Mouse (Mus musculus) intestine, embryonic 15.5 days (tissue): ENCODE measurements around the gene Ccdc171. TPM values are rescaled to one million over a fixed set of nuclear protein-coding genes. Genes with fewer than 3 reads are reported as not detected.
"Not testable (repeated sequence)": the region's sequence is repeated elsewhere in the genome, so short reads cannot be mapped to it uniquely, and the experiment has no call there.

ENCODE experiments used
- ATAC-seq: fragments of 200-750 bp; cut with Nextera tagmentation; 2 replicates; pipeline ENCODE4 v1.8.0; 2017; ENCODE audit warnings: moderate TSS enrichment, moderate library complexity
- H3K27ac ChIP-seq: fragments of 300-500 bp; sonication (generic); 2 replicates; pipeline ENCODE4 v1.5.1; 2015; ENCODE audit warnings: mild to moderate bottlenecking, inconsistent platforms
- H3K27me3 ChIP-seq: fragments of 300-500 bp; sonication (generic); replicated peaks from 2 replicates; pipeline ENCODE4 v1.6.1; 2015; ENCODE audit warnings: inconsistent platforms
- H3K36me3 ChIP-seq: fragments of 300-500 bp; sonication (generic); 2 replicates; pipeline ENCODE4 v1.6.1; 2015; ENCODE audit warnings: inconsistent platforms
- H3K4me1 ChIP-seq: fragments of 300-500 bp; sonication (generic); replicated peaks from 2 replicates; pipeline ENCODE4 v1.6.1; 2015; ENCODE audit warnings: inconsistent platforms
- H3K4me2 ChIP-seq: fragments of 300-500 bp; sonication (generic); replicated peaks from 2 replicates; pipeline ENCODE4 v1.6.1; 2015; ENCODE audit warnings: mild to moderate bottlenecking, inconsistent platforms
- H3K4me3 ChIP-seq: fragments of 300-500 bp; sonication (generic); replicated peaks from 2 replicates; pipeline ENCODE4 v1.5.1; 2015; ENCODE audit warnings: inconsistent platforms
- H3K9ac ChIP-seq: fragments of 300-500 bp; sonication (generic); 2 replicates; pipeline ENCODE4 v1.6.1; 2015; ENCODE audit warnings: inconsistent platforms
- H3K9me3 ChIP-seq: fragments of 300-500 bp; sonication (generic); 2 replicates; pipeline ENCODE4 v1.6.1; 2016; ENCODE audit warnings: inconsistent platforms
- WGBS: fragments of 180-500 bp; shearing (Covaris S2); methylation state at CpG from one replicate; pipeline ENCODE4 v1.1.7; 2015; 5-methylcytosine and 5-hydroxymethylcytosine counted together
- polyA plus RNA-seq: library from polyadenylated mRNA; unstranded; fragments of >200 nt; fragmentation: Nextera tagmentation; extraction: Ambion mirVana; gene quantifications from 2 replicates; pipeline ENCODE4 v1.2.1, GENCODE M21; 2015

Gene Ccdc171
- polyA plus RNA-seq, 1 experiment from 2014 or later, result 2.4 TPM

DNA sequence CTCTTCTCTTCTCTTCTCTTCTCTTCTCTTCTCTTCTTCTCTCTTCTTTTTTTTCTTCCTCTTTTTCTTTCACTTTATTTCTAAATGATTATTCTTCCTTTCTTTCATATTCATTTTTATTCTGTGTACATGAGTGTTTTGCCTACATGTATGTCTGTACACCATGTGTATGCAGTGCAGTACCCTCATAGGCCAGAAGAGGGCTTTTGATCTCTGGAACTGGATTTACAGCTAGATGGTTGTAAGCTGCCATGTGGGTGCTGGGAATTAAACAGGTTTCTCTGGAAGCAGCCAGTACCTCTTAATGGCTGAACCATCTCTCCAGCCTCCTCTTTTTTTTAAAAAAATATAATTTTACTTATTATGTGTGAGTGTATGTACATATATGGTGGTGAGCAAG is 2.6 kb downstream of the Ccdc171 start:
- H3K27ac ChIP-seq, result no peak overlapping the region
- H3K4me2 ChIP-seq, result no peak overlapping the region
- ATAC-seq, result no peak
- H3K9ac ChIP-seq, result no peak overlapping the region
- H3K4me1 ChIP-seq, result peaks cover 5% of the 10 kb centered on the region; the same call in 1 of the 2 replicates
- H3K27me3 ChIP-seq, result no peaks in the 10 kb centered on the region
- H3K9me3 ChIP-seq, result no peaks in the 10 kb centered on the region
- no peak overlapping the region for H3K4me3 ChIP-seq
- no peaks in the 10 kb centered on the region for H3K36me3 ChIP-seq

DNA sequence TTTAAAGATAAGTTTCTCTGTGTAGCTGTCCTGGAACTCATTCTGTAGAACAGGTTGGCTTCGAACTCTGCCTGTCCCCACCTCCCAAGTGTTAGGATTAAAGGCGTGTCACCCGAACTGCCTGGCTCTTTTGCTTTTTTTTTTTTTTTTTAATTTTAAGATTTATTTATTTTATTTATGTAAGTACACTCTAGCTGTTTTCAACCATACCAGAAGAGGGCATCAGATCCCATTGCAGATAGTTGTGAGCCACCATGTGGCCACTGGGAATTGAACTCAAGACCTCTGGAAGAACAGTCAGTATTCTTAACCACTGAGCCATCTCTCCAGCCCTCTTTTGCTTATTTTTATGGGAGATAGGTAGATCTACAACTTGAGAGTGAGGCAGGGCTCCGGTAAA is 4.7 kb downstream of the Ccdc171 start:
- not testable (repeated sequence) for H3K4me1 ChIP-seq, H3K4me2 ChIP-seq, H3K9me3 ChIP-seq, H3K9ac ChIP-seq, H3K4me3 ChIP-seq, H3K27ac ChIP-seq, ATAC-seq, H3K27me3 ChIP-seq, H3K36me3 ChIP-seq
- 87% methylated on average over 4 of the region's 4 CpGs for WGBS

DNA sequence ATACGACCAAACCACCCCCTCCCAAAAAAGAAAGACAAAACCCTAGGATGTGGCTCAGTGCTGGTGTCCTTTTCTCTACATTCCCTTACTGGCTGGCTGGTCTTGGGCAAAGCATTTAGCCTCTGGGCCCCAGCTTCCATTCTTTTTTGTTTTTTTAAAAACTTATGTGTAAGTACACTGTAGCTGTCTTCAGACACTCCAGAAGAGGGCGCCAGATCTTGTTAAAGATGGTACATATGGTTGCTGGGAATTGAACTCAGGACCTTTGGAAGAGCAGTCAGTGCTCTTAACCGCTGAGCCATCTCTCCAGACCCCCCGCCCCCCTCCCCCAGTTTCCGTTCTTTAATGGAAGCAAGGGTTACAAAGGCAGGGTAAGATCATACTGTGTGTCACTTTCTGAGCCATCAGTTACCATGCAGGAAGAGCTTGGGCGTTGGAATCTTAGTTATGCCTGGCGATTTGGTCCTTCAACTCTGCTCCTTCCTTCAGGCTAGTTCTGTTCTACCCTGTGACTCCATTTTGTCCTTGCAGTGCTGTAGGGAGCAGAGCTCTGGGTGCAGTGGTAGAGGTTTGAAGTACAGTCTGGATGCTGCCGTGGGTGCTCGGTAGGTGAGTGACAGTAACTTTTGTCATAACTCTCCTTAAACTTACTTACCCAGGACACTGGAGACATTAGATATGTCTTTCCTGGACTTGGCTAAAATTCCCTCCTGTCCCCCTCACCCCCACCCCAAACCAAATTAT is 8.0 kb downstream of the Ccdc171 start:
- WGBS, result 77% methylated on average over 9 of the region's 9 CpGs
- no peak overlapping the region for H3K27ac ChIP-seq
- H3K9me3 ChIP-seq, result no peaks in the 10 kb centered on the region
- no peak overlapping the region for H3K4me3 ChIP-seq
- H3K4me2 ChIP-seq, result no peak overlapping the region
- peak; percentile 78 for ATAC-seq
- no peaks in the 10 kb centered on the region for H3K36me3 ChIP-seq
- H3K9ac ChIP-seq, result no peak overlapping the region
- no peaks in the 10 kb centered on the region for H3K27me3 ChIP-seq
- H3K4me1 ChIP-seq, result no peaks in the 10 kb centered on the region

DNA sequence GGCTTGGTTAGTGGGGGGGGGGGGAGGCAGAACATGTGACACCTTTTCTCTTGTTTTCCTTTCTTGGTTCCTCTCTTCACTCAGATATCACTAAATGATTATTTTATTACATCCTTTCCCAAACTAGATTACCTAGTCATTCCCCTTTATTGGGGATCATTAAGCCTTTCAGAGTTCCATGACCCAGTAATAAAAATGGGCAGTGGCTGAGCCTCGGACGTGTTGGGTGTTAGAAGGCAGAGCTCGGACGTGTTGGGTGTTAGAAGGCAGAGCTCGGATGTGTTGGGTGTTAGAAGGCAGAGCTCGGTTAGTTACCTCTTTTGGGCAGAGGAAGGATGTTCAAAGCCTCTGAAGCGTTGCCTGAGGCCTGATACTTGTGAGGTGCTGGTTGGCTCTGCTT is 8.7 kb downstream of the Ccdc171 start:
- WGBS, result 34% methylated on average over 7 of the region's 7 CpGs
- ATAC-seq, result peak; percentile 73
- no peaks in the 10 kb centered on the region for H3K27me3 ChIP-seq
- no peaks in the 10 kb centered on the region for H3K9me3 ChIP-seq
- no peaks in the 10 kb centered on the region for H3K36me3 ChIP-seq
- no peak overlapping the region for H3K9ac ChIP-seq
- H3K4me2 ChIP-seq, result no peak overlapping the region
- H3K27ac ChIP-seq, result no peak overlapping the region
- no peak overlapping the region for H3K4me3 ChIP-seq
- H3K4me1 ChIP-seq, result no peaks in the 10 kb centered on the region

DNA sequence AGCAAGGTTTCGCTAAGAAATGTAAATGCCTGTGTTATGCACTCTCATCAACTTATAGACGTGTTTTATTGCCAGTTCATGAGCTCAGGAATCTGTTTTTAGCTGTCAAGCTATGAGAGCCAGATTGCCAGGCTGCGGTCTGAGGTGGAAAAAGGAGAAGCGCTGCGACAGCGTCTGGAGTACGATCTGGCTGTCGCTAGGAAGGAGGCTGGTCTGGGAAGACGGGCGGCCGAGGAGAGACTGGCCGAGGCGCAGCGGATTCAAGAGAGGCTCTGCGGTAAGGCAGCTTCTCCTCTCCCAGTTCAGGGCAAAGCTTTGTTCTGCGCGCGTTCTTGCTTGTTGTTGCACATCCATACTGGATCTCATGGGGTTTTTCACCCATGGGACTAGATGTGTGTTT is 24.2 kb downstream of the Ccdc171 start:
- Histone ChIP-seq H3K4me3 (no peak overlapping the region), H3K4me1 (no peaks in the 10 kb centered on the region), H3K4me2 (peak overlapping the region; percentile 23; the same call in 1 of the 2 replicates), H3K27me3 (no peaks in the 10 kb centered on the region), H3K9ac (no peak overlapping the region), H3K36me3 (no peaks in the 10 kb centered on the region), H3K9me3 (no peaks in the 10 kb centered on the region), H3K27ac (no peak overlapping the region)
- ATAC-seq, result no peak
- WGBS, result 35% methylated on average over 18 of the region's 18 CpGs

DNA sequence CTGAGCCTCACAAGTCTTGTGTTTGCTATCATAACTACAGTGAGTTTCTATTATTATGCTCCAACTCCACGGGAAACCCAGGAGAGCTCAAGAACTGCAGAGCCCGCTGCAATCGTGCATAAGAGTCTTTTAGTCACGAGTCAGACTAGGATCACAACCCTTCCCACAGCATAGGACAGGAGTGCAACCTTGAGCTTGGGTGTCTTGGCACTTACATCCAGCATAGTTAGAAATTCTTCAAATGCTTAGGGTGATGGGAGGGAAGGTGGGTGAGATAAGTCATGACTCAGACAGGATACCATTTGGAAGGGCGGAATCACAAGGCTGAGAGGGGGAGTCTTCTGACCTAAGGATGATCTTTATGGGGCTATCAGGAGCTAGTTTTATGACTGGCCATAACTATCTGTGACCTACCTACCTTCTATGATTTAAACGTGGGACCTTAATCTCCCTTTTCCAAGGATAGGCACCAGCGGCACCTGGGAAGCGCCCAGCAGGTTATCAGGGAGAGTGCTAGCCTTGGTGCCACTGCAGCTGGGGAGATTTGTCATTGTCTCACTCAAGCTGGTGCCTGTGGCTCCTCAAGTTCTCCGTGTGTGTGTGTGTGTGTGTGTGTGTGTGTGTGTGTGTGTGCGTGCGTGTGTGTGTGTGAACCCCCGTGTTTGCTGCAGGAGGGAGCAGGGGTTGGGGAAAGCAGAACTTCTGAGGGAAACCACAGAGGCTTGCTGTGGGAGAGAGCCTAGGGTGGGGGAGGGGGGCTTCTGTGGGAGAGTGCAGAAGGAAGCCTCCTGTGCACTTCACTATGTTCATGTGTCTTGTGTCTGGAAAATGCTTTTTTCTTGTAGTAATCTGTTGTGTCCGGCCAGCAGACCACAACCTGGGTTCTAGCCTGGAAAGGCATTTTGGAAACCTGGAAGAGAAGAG is 42.1 kb downstream of the Ccdc171 start:
- ATAC-seq, result peak; percentile 79
- no peak overlapping the region for H3K9ac ChIP-seq
- WGBS, result 17% methylated on average over 13 of the region's 13 CpGs
- no peaks in the 10 kb centered on the region for H3K9me3 ChIP-seq
- H3K4me1 ChIP-seq, result 0 out of 2 replicates have a peak, but pooled peaks cover 2% of the 10 kb centered on the region
- H3K4me2 ChIP-seq, result peak overlapping the region; percentile 49
- H3K27ac ChIP-seq, result no peak overlapping the region
- no peak overlapping the region for H3K4me3 ChIP-seq
- H3K36me3 ChIP-seq, result no peaks in the 10 kb centered on the region
- no peaks in the 10 kb centered on the region for H3K27me3 ChIP-seq

DNA sequence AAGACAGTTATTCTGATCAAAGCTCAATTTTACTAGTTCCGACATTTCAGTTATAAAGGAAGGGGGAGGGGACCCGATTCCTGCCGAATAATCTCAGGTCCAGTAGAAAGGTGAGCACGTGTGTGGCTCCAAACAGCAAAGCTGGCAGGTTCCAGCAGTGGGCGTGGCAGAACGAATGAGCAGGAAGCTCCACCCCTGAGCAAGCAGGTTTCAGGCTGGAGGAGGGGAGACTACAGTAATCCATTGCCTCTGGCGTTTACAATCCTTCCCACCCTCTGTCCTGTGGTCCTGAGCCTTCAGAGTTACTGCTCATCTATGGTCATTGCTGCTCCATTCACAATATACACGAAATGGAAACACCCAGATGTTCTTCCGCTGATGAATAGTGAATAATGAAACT is 42.8 kb downstream of the Ccdc171 start:
- not testable (repeated sequence) for H3K4me1 ChIP-seq, H3K4me3 ChIP-seq, H3K27ac ChIP-seq, H3K9ac ChIP-seq, H3K9me3 ChIP-seq, H3K36me3 ChIP-seq, H3K27me3 ChIP-seq
- WGBS, result 6% methylated on average over 9 of the region's 9 CpGs
- peak overlapping the region; percentile 49 for H3K4me2 ChIP-seq
- ATAC-seq, result peak; percentile 79

DNA sequence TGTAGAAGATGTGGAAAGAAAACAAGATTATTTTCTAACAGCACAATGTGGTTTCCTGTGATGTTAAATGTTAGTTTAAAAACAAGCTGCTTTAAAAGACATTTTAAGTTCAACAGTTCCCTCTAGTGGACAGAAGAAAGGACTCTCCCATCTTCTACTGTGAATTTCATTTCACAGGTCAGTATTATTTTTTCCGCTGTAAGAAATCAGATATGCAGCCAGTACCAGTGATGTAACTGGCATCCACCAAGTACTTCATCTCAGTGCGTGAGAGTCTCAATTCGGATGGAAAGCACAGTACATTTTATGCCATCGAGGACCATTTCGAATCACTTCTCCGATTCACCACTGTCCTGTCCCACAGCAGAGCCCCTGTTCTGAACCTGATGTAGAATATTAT is 45.2 kb downstream of the Ccdc171 start:
- Histone ChIP-seq H3K4me3 (no peak overlapping the region), H3K4me2 (no peak overlapping the region), H3K36me3 (no peaks in the 10 kb centered on the region), H3K9ac (no peak overlapping the region), H3K27ac (no peak overlapping the region), H3K27me3 (no peaks in the 10 kb centered on the region), H3K4me1 (0 out of 2 replicates have a peak, but pooled peaks cover 2% of the 10 kb centered on the region), H3K9me3 (no peaks in the 10 kb centered on the region)
- ATAC-seq, result no peak
- 67% methylated on average over 6 of the region's 6 CpGs for WGBS

DNA sequence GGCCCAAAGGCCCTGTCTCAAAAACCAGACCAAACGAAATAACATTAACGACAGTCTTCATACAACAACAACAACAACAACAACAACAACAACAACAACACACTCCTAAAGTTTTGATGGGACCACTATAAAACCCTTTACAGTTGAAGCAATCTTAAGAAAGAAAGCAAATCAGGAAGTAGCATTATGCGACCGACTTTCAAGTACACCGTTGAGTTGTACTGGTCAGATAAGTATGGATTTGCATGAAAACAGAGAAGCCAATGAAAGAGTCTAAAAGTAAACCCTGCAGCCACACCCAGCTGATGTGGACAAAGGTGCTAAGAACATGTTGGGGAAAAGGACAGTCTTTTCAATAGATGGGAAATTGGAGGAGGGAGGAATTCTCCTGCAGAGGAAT is 45.7 kb downstream of the Ccdc171 start:
- Histone ChIP-seq H3K36me3 (no peaks in the 10 kb centered on the region), H3K4me1 (0 out of 2 replicates have a peak, but pooled peaks cover 2% of the 10 kb centered on the region), H3K27ac (no peak overlapping the region), H3K4me2 (no peak overlapping the region), H3K9me3 (no peaks in the 10 kb centered on the region), H3K9ac (no peak overlapping the region), H3K27me3 (no peaks in the 10 kb centered on the region), H3K4me3 (no peak overlapping the region)
- no peak for ATAC-seq
- 86% methylated on average over 5 of the region's 5 CpGs for WGBS

DNA sequence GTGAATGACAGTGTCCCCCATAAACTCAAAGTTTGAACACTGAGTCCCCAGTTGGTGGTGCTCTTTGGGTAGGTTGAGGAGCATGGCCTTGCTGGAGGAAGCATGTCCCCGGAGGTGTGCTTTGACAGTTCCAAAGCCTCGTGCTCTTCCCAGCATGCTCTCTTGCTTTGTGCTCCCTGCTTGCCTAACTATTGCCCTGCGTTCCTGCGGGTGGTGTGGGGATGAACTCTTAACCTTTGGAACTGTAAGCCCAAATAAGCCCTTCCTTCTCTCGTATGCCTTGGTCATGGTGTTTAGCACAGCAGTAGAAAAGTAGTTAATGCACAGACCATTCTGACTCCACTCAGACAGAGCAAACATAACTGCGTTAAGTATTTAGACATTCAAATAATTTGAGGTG is 47.2 kb downstream of the Ccdc171 start:
- no peaks in the 10 kb centered on the region for H3K9me3 ChIP-seq
- no peak overlapping the region for H3K9ac ChIP-seq
- no peak for ATAC-seq
- H3K27ac ChIP-seq, result no peak overlapping the region
- no peaks in the 10 kb centered on the region for H3K36me3 ChIP-seq
- H3K4me2 ChIP-seq, result no peak overlapping the region
- H3K4me1 ChIP-seq, result 0 out of 2 replicates have a peak, but pooled peaks cover 2% of the 10 kb centered on the region
- no peak overlapping the region for H3K4me3 ChIP-seq
- WGBS, result 59% methylated on average over 6 of the region's 6 CpGs
- H3K27me3 ChIP-seq, result no peaks in the 10 kb centered on the region

DNA sequence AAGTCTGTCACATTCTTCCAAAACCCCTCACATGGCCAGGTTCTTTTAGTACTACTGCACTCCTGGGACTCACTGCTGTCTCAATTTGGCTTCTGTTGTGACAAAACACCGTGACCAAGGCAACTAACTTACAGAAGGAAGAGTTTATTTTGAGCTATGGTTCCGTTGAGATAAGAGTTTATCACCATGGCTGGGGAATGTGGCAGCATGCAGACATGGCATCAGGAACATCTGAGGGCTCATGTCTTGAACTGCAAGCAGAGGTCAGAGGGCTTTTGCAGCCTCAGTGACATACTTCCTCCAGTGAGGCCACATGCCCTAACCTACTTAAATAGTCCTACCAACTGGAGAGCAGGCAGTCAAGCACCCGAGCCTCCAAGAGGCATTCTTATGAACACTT is 51.0 kb downstream of the Ccdc171 start:
- 55% methylated on average over 3 of the region's 3 CpGs for WGBS
- H3K27me3 ChIP-seq, result no peaks in the 10 kb centered on the region
- H3K4me3 ChIP-seq, result no peak overlapping the region
- no peak for ATAC-seq
- H3K9me3 ChIP-seq, result no peaks in the 10 kb centered on the region
- no peaks in the 10 kb centered on the region for H3K36me3 ChIP-seq
- H3K27ac ChIP-seq, result no peak overlapping the region
- no peaks in the 10 kb centered on the region for H3K4me1 ChIP-seq
- H3K9ac ChIP-seq, result no peak overlapping the region
- H3K4me2 ChIP-seq, result no peak overlapping the region

DNA sequence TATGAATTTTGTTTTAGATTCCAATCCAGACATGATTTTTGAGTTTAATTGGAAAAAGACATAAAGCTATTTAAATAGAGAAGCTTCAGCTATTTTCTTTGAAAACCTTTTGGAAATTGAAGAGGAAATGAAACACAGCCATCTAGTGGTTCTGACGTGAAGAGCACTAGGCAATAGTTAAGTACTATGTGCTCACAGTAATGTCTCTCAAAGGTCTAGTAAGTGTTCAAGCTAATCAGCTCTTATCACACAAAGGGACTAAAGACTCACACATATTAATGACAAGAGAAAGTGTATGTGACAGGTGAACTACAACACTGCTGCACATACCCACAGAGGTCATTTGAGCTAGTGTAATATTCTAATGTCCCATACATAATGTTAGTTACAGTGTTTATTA is 54.8 kb downstream of the Ccdc171 start:
- 9% methylated on average over 1 of the region's 1 CpGs for WGBS

More for the DNA sequence above, 54.8 kb downstream of the Ccdc171 start:
- no peak overlapping the region for H3K4me3 ChIP-seq
- no peak overlapping the region for H3K27ac ChIP-seq
- no peak for ATAC-seq
- no peak overlapping the region for H3K4me2 ChIP-seq
- no peaks in the 10 kb centered on the region for H3K4me1 ChIP-seq
- no peaks in the 10 kb centered on the region for H3K27me3 ChIP-seq
- H3K9ac ChIP-seq, result no peak overlapping the region
- no peaks in the 10 kb centered on the region for H3K36me3 ChIP-seq
- H3K9me3 ChIP-seq, result no peaks in the 10 kb centered on the region
